Mouse (Mus musculus) limb, embryonic 10.5 days (tissue): ENCODE measurements at regions not wholly inside any gene's neighbourhood (a gene's known extent, or its start where the extent isn't known, plus 50 kb on each side); places are given as distances from the start of the nearest gene placed in this dataset.

Experiments
- DNase-seq: peaks from one replicate; pipeline ENCODE4 v3.0.0-alpha.2; 2017; ENCODE audit warnings: low spot score
- H3K27ac ChIP-seq: fragments of 300-500 bp; sonication (generic); 2 replicates; pipeline ENCODE4 v1.5.1; 2016; ENCODE audit warnings: mild to moderate bottlenecking
- H3K27me3 ChIP-seq: fragments of 300-500 bp; sonication (generic); 2 replicates; pipeline ENCODE4 v1.6.1; 2016; ENCODE audit warnings: low read depth, mild to moderate bottlenecking; ENCODE audit not compliant: poor library complexity, severe bottlenecking
- H3K36me3 ChIP-seq: fragments of 300-500 bp; sonication (generic); 2 replicates; pipeline ENCODE4 v1.6.1; 2016; ENCODE audit warnings: mild to moderate bottlenecking, moderate library complexity
- H3K4me1 ChIP-seq: fragments of 300-500 bp; sonication (generic); 2 replicates; pipeline ENCODE4 v1.6.1; 2016
- H3K4me3 ChIP-seq: fragments of 300-500 bp; sonication (generic); 2 replicates; pipeline ENCODE4 v1.5.1; 2016; ENCODE audit warnings: mild to moderate bottlenecking, moderate library complexity
- H3K9me3 ChIP-seq: fragments of 300-500 bp; sonication (generic); replicated peaks from 2 replicates; pipeline ENCODE4 v1.6.1; 2016; ENCODE audit warnings: mild to moderate bottlenecking
- WGBS: fragments of 180-500 bp; shearing (Covaris S2); methylation state at CpG from one replicate; pipeline ENCODE4 v1.1.7; 2016; 5-methylcytosine and 5-hydroxymethylcytosine counted together

- Histone ChIP-seq H3K27me3 (no peaks in the 10 kb centered on the region), H3K36me3 (no peaks in the 10 kb centered on the region), H3K4me3 (no peak overlapping the region), H3K9me3 (no peaks in the 10 kb centered on the region), H3K4me1 (peaks cover 14% of the 10 kb centered on the region), H3K27ac (no peak overlapping the region)
- DNase-seq = peak; percentile 49
- WGBS = 8% methylated on average over 2 of the region's 2 CpGs
These were observed 228.7 kb downstream of the Cyp26b1 start for GRCm38 (mm10) chr6:84364964-84365363.

- H3K27me3 ChIP-seq = no peaks in the 10 kb centered on the region
- H3K9me3 ChIP-seq = no peaks in the 10 kb centered on the region
- DNase-seq = no peak
- H3K27ac ChIP-seq = no peak overlapping the region
- 97% methylated on average over 1 of the region's 1 CpGs for WGBS
- peaks cover 29% of the 10 kb centered on the region for H3K4me1 ChIP-seq
- H3K4me3 ChIP-seq = no peak overlapping the region
- no peaks in the 10 kb centered on the region for H3K36me3 ChIP-seq
These were observed 231.4 kb downstream of the Cyp26b1 start for GRCm38 (mm10) chr6:84362331-84362730.

GRCm38 (mm10) chr6:84357911-84358310 lies 235.8 kb downstream of the Cyp26b1 start:
- no peaks in the 10 kb centered on the region for H3K27me3 ChIP-seq
- no peaks in the 10 kb centered on the region for H3K9me3 ChIP-seq
- WGBS = 89% methylated on average over 10 of the region's 10 CpGs

GRCm38 (mm10) chr6:84353425-84354220 lies 240.1 kb downstream of the Cyp26b1 start:
- WGBS = 88% methylated on average over 6 of the region's 6 CpGs
- H3K27ac ChIP-seq = no peak overlapping the region
- H3K4me1 ChIP-seq = peaks cover 7% of the 10 kb centered on the region
- H3K36me3 ChIP-seq = no peaks in the 10 kb centered on the region
- no peak overlapping the region for H3K4me3 ChIP-seq
- H3K9me3 ChIP-seq = no peaks in the 10 kb centered on the region
- H3K27me3 ChIP-seq = no peaks in the 10 kb centered on the region
- DNase-seq = no peak

More at GRCm38 (mm10) chr6:84357911-84358310, 235.8 kb downstream of the Cyp26b1 start:
- H3K27ac ChIP-seq = no peak overlapping the region; the same call in 1 of the 2 replicates
- H3K4me1 ChIP-seq = peaks cover 15% of the 10 kb centered on the region
- H3K36me3 ChIP-seq = no peaks in the 10 kb centered on the region
- DNase-seq = no peak
- H3K4me3 ChIP-seq = no peak overlapping the region

- H3K4me3 ChIP-seq = no peak overlapping the region
- H3K36me3 ChIP-seq = no peaks in the 10 kb centered on the region
- H3K27me3 ChIP-seq = no peaks in the 10 kb centered on the region
- peak overlapping the region; percentile 74 for H3K27ac ChIP-seq
- 80% methylated on average over 12 of the region's 12 CpGs for WGBS
- H3K4me1 ChIP-seq = peaks cover 22% of the 10 kb centered on the region
- no peak for DNase-seq
- no peaks in the 10 kb centered on the region for H3K9me3 ChIP-seq
These were observed 248.8 kb downstream of the Cyp26b1 start for GRCm38 (mm10) chr6:84344936-84345335.

GRCm38 (mm10) chr6:84333666-84334179 lies 260.0 kb downstream of the Cyp26b1 start:
- Histone ChIP-seq H3K36me3 (no peaks in the 10 kb centered on the region), H3K4me1 (no peaks in the 10 kb centered on the region), H3K9me3 (no peaks in the 10 kb centered on the region), H3K27ac (no peak overlapping the region), H3K27me3 (peaks cover 8% of the 10 kb centered on the region; the same call in 1 of the 2 replicates), H3K4me3 (no peak overlapping the region)
- DNase-seq = no peak
- 90% methylated on average over 10 of the region's 10 CpGs for WGBS

GRCm38 (mm10) chr6:84329106-84329505 lies 264.6 kb downstream of the Cyp26b1 start:
- WGBS = 83% methylated on average over 7 of the region's 7 CpGs
- Histone ChIP-seq H3K27ac (0 out of 2 replicates have a peak overlapping the region, but pooled peaks have one; percentile 1), H3K4me3 (no peak overlapping the region), H3K4me1 (no peaks in the 10 kb centered on the region; the same call in 1 of the 2 replicates), H3K36me3 (no peaks in the 10 kb centered on the region), H3K27me3 (peaks cover 17% of the 10 kb centered on the region; the same call in 1 of the 2 replicates), H3K9me3 (no peaks in the 10 kb centered on the region)
- DNase-seq = no peak

GRCm38 (mm10) chr6:84328030-84328390 lies 265.7 kb downstream of the Cyp26b1 start:
- no peaks in the 10 kb centered on the region; the same call in 1 of the 2 replicates for H3K4me1 ChIP-seq
- H3K36me3 ChIP-seq = no peaks in the 10 kb centered on the region
- 69% methylated on average over 3 of the region's 3 CpGs for WGBS
- DNase-seq = no peak
- H3K9me3 ChIP-seq = no peaks in the 10 kb centered on the region
- H3K4me3 ChIP-seq = no peak overlapping the region
- H3K27ac ChIP-seq = no peak overlapping the region
- H3K27me3 ChIP-seq = peaks cover 17% of the 10 kb centered on the region; the same call in 1 of the 2 replicates

GRCm38 (mm10) chr6:84327306-84328029 lies 266.2 kb downstream of the Cyp26b1 start:
- H3K4me3 ChIP-seq = no peak overlapping the region
- H3K9me3 ChIP-seq = no peaks in the 10 kb centered on the region
- peaks cover 17% of the 10 kb centered on the region; the same call in 1 of the 2 replicates for H3K27me3 ChIP-seq
- H3K36me3 ChIP-seq = no peaks in the 10 kb centered on the region
- DNase-seq = no peak
- H3K4me1 ChIP-seq = no peaks in the 10 kb centered on the region; the same call in 1 of the 2 replicates
- H3K27ac ChIP-seq = no peak overlapping the region
- 85% methylated on average over 5 of the region's 5 CpGs for WGBS

- no peak for DNase-seq
- peaks cover 5% of the 10 kb centered on the region for H3K4me1 ChIP-seq
- 67% methylated on average over 5 of the region's 5 CpGs for WGBS
These were observed 268.2 kb downstream of the Cyp26b1 start for GRCm38 (mm10) chr6:84325384-84326114.

GRCm38 (mm10) chr6:84324185-84324584 lies 269.5 kb downstream of the Cyp26b1 start:
- Histone ChIP-seq H3K4me3 (no peak overlapping the region), H3K36me3 (no peaks in the 10 kb centered on the region), H3K27me3 (0 out of 2 replicates have a peak, but pooled peaks cover 9% of the 10 kb centered on the region), H3K27ac (no peak overlapping the region), H3K9me3 (no peaks in the 10 kb centered on the region), H3K4me1 (peaks cover 19% of the 10 kb centered on the region)
- WGBS = 90% methylated on average over 4 of the region's 4 CpGs
- no peak for DNase-seq

More at GRCm38 (mm10) chr6:84325384-84326114, 268.2 kb downstream of the Cyp26b1 start:
- peaks cover 17% of the 10 kb centered on the region; the same call in 1 of the 2 replicates for H3K27me3 ChIP-seq
- H3K4me3 ChIP-seq = no peak overlapping the region
- no peaks in the 10 kb centered on the region for H3K9me3 ChIP-seq
- H3K36me3 ChIP-seq = no peaks in the 10 kb centered on the region
- no peak overlapping the region for H3K27ac ChIP-seq

- Histone ChIP-seq H3K4me3 (no peak overlapping the region), H3K9me3 (no peaks in the 10 kb centered on the region), H3K4me1 (peaks cover 34% of the 10 kb centered on the region), H3K27ac (no peak overlapping the region), H3K27me3 (no peaks in the 10 kb centered on the region), H3K36me3 (no peaks in the 10 kb centered on the region)
- no peak for DNase-seq
- 85% methylated on average over 4 of the region's 4 CpGs for WGBS
These were observed 271.2 kb downstream of the Cyp26b1 start for GRCm38 (mm10) chr6:84322528-84322927.
